Mouse (Mus musculus) T-helper 17 cell (primary cell): Measurements from ENCODE around the gene Rgl1.
"Not testable (repeated sequence)": the region's sequence is repeated elsewhere in the genome, so short reads cannot be mapped to it uniquely, and the experiment has no call there.

ENCODE experiments used
- in situ Hi-C, 2 experiments: fragments of 300-600 bp; cut with MboI, MseI; formaldehyde crosslinking; loops; 1 replicate in 1 of 2; 2 replicates in 1 of 2; pipeline ENCODE4 v1.15.1; 2025; ENCODE audit warnings: high pct_unique_total_duplicates in 2 of 2

Rgl1 gene

DNA sequence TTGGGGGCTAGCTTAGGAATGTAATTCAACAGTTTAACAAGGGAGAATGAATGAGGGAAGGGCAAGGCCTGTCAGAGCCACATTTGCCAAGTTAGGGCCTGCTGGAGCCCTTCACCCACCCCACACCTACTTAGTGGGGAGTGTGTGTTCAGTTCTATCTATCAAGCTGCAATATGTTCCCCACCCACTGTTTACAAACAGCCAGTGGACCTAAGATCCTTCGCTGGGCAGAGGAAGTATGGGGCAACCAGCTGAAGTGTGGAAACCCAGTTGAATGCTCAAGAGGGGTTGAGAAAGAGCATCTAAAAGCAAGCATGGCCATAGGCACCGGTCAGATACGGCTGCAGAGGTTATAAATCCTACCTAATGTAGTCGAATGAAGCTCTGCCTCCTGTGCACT is 20.8 kb upstream of the Rgl1 start:
- in situ Hi-C loops: loop anchor here in 1 of 2 experiments (25.0 kb wide), 1 partner anchor 275 kb away; no protein-coding TSS in a partner anchor

GRCm38 (mm10) chr1:152785446-152785845 is 19.3 kb upstream of the Rgl1 start:
- in situ Hi-C loops: loop anchor here in 1 of 2 experiments (25.0 kb wide), 1 partner anchor 277 kb away; no protein-coding TSS in a partner anchor

DNA sequence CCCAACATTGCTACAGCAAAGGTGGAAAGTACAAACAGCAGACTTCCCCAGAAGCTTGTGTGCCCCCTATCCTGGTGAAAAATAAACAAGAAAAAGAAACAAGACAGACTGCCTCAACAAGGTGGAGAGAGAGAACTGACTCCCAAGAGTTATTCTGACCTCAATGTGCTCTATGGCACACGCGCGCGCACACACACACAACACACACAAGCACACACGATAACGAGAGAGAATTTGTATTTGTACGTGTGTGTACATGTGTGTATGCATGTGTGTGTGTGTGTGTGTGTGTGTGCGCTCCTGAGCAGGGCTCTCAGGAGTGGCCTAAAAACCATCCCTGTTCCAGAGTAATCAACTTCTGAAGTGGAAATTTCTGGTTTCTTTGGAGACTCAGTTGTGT is 18.5 kb upstream of the Rgl1 start:
- in situ Hi-C loops: loop anchor here in 1 of 2 experiments (25.0 kb wide), 1 partner anchor 278 kb away; no protein-coding TSS in a partner anchor

- in situ Hi-C loops: loop anchor here in 1 of 2 experiments (25.0 kb wide), 1 partner anchor 283 kb away; no protein-coding TSS in a partner anchor
Measured at GRCm38 (mm10) chr1:152779071-152779737, 13.1 kb upstream of the Rgl1 start.

GRCm38 (mm10) chr1:152774601-152775000 is 8.4 kb upstream of the Rgl1 start:
- in situ Hi-C loops: not testable (repeated sequence)

GRCm38 (mm10) chr1:152771016-152771415 is 4.9 kb upstream of the Rgl1 start:
- in situ Hi-C loops: no loop called here

- in situ Hi-C loops: no loop called here
Measured at GRCm38 (mm10) chr1:152767749-152768488, 1.8 kb upstream of the Rgl1 start.

DNA sequence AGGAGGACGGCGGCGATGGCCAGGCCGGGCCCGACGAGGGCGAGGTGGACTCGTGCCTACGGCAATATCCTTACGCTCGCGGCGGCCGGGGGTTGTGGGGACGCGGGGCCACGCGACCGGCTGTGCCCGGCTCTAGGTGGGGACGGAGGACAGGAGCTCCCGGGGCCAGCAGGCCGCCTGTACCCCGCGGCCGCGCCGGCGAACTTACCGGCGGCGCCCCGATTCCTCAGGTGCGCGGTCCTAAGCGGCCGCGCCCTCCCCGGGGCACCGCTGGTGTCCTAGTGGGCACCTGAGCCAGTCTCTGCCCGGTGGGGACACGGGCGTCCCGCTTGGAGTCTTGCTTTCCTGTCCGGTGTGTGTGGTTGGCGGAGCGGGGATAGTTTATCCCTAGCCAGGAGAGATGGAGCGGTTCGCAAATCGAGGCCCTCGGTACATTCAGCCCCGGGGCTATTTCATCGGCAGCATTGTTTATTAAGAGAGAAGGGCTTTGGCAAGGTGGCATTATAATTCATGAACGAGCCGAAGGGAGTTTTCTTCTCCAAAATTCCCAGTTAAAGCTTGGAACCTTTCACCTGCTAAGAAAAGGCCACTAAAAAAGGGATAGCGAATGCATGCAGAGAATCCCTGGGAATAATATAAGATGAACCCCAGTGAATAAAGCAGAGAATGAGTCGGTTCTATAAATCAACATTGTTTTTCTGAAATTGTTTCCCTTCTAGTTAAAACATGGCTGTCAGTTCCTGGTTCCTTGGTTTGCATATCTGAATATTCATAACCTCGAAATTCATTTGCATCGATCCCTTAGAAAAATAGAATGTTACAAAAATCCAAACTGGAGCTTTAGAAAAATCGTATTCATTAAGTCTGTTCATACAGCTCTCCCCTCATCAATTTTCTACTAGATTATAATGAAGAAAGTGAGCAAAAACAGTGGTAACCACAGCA is 925 bp upstream of the Rgl1 start:
- in situ Hi-C loops: no loop called here

DNA sequence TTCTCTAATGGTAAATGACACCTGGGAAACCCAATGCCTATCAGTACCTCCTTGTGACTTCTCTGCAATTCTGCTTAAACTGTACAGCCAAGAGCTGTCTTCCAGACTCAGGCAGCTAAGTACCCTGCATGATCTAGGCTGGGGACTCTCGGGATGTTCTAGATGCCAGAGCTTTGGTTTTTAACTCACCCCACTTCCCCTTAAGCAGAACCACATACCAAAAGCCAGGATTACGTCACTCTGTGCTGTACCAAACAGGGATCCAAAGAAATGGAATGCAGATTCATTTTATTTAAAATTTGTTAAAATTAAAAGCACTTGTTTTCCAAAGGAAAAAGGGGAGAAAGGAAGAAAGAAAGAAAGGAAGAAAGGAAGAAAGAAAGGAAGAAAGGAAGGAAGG is 4.4 kb downstream of the Rgl1 start:
- in situ Hi-C loops: no loop called here

GRCm38 (mm10) chr1:152750312-152750965 is 15.7 kb downstream of the Rgl1 start, which contains the start of gene Apobec4:
TSS of gene Apobec4 (plus strand) at chr1:152750551.
- in situ Hi-C loops: no loop called here

DNA sequence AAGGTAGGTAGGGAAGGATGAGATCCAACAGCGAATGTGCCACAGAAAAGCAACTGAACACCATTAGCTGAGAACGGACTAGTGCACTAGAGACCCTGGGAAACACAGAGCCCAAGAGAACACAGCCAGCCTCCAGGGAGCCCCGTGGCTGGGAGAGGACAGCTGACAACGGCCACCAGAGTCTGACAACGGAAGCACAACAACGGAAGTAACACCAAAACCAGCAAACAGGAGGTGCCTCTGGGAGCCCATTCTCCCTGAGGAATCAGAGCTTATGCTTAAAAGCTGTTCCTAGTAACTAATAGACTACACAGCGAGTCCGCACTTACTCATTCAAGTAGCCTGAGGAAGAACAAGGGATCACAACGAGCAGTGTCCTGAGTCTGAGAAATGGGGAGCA is 16.9 kb downstream of the Rgl1 start:
- in situ Hi-C loops: loop anchor here (5.0 kb wide), 1 partner anchor 222 kb away; no protein-coding TSS in a partner anchor

- in situ Hi-C loops: loop anchor here (5.0 kb wide), 1 partner anchor 219 kb away; no protein-coding TSS in a partner anchor
Measured at GRCm38 (mm10) chr1:152746426-152746825, 19.7 kb downstream of the Rgl1 start.

DNA sequence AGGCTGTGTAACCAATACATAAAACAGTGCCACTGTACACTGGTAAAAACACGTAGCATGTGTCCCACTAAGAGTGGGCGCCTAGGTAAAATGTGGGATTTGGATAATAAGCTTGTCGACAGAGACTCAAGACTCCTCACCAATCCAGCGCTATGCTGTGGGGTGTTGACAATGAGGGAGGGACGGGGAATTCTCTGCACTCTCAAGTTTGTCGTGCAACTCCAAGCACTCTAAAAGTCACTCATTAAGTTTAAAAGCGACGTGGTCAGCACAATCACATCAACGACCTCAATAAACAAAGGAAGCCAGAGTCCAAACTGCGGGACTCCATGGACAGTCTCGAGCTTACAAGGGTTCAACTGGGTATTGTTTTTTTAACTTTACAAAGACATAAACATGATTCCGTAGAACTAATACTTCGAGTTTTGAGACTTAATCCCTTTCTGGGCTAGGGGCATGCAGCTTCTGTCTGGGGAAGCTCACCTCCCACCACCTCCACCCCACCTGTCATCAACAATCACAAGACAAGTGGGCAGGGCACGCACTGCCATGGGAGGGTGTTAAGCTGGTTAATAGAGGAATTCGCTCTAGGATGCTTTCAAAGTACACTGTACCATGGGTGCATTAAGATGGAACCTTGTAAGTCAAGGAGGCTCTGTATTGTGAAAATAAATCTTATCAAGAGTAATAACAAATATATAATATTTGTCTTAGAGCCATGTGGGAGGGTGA is 22.9 kb downstream of the Rgl1 start:
- in situ Hi-C loops: loop anchor here in 1 of 2 experiments (5.0 kb wide), 1 partner anchor 101 kb away; no protein-coding TSS in a partner anchor

DNA sequence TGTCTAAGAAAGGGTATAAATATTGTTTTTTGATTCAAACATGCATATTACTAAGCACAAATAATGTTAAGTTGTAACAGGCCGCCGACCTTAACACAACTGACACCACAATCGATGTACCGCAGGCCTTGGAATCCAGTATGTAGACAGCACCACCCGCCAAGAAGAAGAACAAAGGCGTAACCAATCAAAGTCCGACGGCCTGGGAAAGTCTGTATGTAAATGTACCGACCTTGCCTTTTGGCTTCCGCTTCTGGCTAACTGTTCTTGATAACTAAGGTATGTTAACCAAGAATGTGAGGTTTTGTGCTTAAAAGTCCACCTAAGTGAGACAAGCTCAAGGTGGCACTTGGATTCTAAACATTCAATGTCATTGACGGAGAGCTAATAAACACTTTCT is 26.8 kb downstream of the Rgl1 start:
- in situ Hi-C loops: no loop called here

DNA sequence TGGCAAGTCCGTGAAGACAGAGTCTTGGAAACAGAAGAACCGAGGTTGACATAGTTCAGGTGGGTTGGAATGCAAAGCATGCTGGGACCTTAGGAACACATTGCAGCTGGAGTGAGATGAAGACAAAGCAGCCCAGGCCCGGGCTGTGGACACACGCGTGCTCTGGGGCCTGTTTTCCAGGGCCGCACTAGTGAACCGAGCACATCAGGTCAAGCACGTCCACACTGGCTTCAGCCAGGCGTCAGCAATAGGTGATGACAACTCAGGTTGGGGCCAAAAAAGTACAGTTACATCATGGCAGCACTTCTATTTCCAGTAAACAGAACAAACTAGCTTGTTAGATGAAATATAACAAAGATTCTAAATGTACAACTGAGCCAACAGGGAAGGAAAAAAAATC is 27.4 kb downstream of the Rgl1 start:
- in situ Hi-C loops: no loop called here

DNA sequence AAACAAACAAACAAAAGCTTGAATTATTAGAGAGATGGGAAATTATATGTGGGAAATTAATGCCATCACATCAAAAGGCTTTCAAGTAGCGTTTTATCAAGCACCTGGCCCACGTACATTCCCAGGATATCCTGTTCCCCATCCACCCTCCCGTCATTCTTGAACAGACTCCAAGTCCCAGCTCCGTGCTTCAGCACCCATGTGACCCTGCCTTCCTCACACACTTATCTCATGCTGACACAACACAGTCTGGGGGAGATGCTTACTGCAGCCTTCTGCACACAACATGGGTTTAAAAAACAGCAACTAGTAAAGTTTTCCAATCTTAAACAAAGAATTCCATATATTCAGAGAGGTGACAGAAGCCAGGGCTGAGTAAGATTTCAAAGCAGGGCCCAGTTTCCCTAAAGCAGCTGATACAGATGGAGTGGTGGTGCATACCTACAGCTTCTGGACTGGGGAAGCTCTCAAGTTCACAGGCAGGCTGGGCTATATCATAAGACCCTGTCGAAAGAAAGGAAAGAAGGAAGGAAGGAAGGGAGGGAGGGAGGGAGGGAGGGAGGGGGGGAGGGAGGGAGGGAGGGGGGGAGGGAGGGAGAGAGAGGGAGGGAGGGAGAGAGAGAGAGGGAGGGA is 38.4 kb downstream of the Rgl1 start:
- in situ Hi-C loops: no loop called here

- in situ Hi-C loops: no loop called here
Measured at GRCm38 (mm10) chr1:152726095-152726494, 40.1 kb downstream of the Rgl1 start.

- in situ Hi-C loops: no loop called here
Measured at GRCm38 (mm10) chr1:152724286-152724685, 41.9 kb downstream of the Rgl1 start.

- in situ Hi-C loops: no loop called here
Measured at GRCm38 (mm10) chr1:152721535-152722198, 44.5 kb downstream of the Rgl1 start.
